Mouse (Mus musculus) embryonic facial prominence, embryonic 15.5 days (tissue): ENCODE results near the gene Parvg. TPM values are rescaled to one million over a fixed set of nuclear protein-coding genes. Genes with fewer than 3 reads are reported as not detected.

Experiments used
- ATAC-seq: fragments of 200-750 bp; cut with Nextera tagmentation; 2 replicates; pipeline ENCODE4 v1.8.0; 2017; ENCODE audit warnings: low read depth, moderate TSS enrichment; ENCODE audit not compliant: insufficient number of reproducible peaks, low FRiP score, low TSS enrichment
- H3K27ac ChIP-seq: fragments of 300-500 bp; sonication (generic); replicated peaks from 2 replicates; pipeline ENCODE4 v1.5.1; 2015; ENCODE audit warnings: mild to moderate bottlenecking, inconsistent platforms
- H3K27me3 ChIP-seq: fragments of 300-500 bp; sonication (generic); 2 replicates; pipeline ENCODE4 v1.6.1; 2015; ENCODE audit warnings: inconsistent platforms
- H3K36me3 ChIP-seq: fragments of 300-500 bp; sonication (generic); 2 replicates; pipeline ENCODE4 v1.6.1; 2015; ENCODE audit warnings: mild to moderate bottlenecking, inconsistent platforms
- H3K4me1 ChIP-seq: fragments of 300-500 bp; sonication (generic); 2 replicates; pipeline ENCODE4 v1.6.1; 2015; ENCODE audit warnings: inconsistent platforms
- H3K4me2 ChIP-seq: fragments of 300-500 bp; sonication (generic); replicated peaks from 2 replicates; pipeline ENCODE4 v1.6.1; 2015; ENCODE audit warnings: mild to moderate bottlenecking, inconsistent platforms
- H3K4me3 ChIP-seq: fragments of 300-500 bp; sonication (generic); replicated peaks from 2 replicates; pipeline ENCODE4 v1.5.1; 2015; ENCODE audit warnings: mild to moderate bottlenecking, inconsistent platforms
- H3K9ac ChIP-seq: fragments of 300-500 bp; sonication (generic); 2 replicates; pipeline ENCODE4 v1.6.1; 2015; ENCODE audit warnings: inconsistent platforms
- H3K9me3 ChIP-seq: fragments of 300-500 bp; sonication (generic); replicated peaks from 2 replicates; pipeline ENCODE4 v1.6.1; 2016; ENCODE audit warnings: inconsistent platforms
- WGBS: fragments of 180-500 bp; shearing (Covaris S2); methylation state at CpG from one replicate; pipeline ENCODE4 v1.1.7; 2015; 5-methylcytosine and 5-hydroxymethylcytosine counted together
- polyA plus RNA-seq: library from polyadenylated mRNA; unstranded; fragments of >200 nt; fragmentation: Nextera tagmentation; extraction: Ambion mirVana; gene quantifications from 2 replicates; pipeline ENCODE4 v1.2.1, GENCODE M21; 2015

Parvg gene
- polyA plus RNA-seq, 1 experiment from 2014 or later: 3.7 TPM

- WGBS: 75% methylated on average over 12 of the region's 12 CpGs
- Histone ChIP-seq H3K27ac (no peak overlapping the region; the same call in 1 of the 2 replicates), H3K4me1 (peaks cover 5% of the 10 kb centered on the region), H3K36me3 (no peaks in the 10 kb centered on the region), H3K4me3 (no peak overlapping the region), H3K9ac (no peak overlapping the region), H3K4me2 (no peak overlapping the region), H3K9me3 (no peaks in the 10 kb centered on the region), H3K27me3 (no peaks in the 10 kb centered on the region)
- no peak for ATAC-seq
Observed at GRCm38 (mm10) chr15:84293590-84293989, 30.2 kb upstream of the Parvg start.

GRCm38 (mm10) chr15:84294391-84294790 lies 29.4 kb upstream of the Parvg start:
- no peaks in the 10 kb centered on the region for H3K9me3 ChIP-seq
- H3K27ac ChIP-seq: no peak overlapping the region
- H3K4me3 ChIP-seq: no peak overlapping the region
- H3K9ac ChIP-seq: no peak overlapping the region
- no peaks in the 10 kb centered on the region for H3K36me3 ChIP-seq
- H3K4me1 ChIP-seq: peaks cover 13% of the 10 kb centered on the region
- ATAC-seq: no peak
- no peak overlapping the region for H3K4me2 ChIP-seq
- WGBS: 59% methylated on average over 8 of the region's 9 CpGs
- no peaks in the 10 kb centered on the region for H3K27me3 ChIP-seq

DNA sequence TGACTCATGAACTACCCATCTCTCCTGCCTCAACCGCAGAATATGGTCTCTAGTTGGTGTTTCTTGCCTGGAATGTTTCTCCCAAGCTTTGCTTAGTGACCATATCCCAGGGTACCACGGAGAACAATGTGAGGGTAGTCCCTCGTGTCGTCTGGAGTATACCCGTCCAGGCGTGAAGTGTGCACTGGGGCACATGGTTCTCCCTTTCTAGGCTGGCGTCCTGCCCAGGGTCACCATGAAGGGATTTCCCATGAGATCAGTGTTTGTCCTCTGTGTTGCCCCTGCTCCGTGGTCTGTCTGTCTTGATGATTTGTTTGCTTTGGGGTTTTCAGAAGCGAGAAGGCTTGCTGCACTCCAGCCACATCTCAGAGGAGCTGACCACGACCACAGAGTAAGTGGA lies 28.6 kb upstream of the Parvg start:
- H3K27me3 ChIP-seq: no peaks in the 10 kb centered on the region
- no peaks in the 10 kb centered on the region for H3K36me3 ChIP-seq
- H3K9ac ChIP-seq: no peak overlapping the region
- no peak overlapping the region for H3K27ac ChIP-seq
- WGBS: 75% methylated on average over 10 of the region's 10 CpGs
- peaks cover 20% of the 10 kb centered on the region for H3K4me1 ChIP-seq
- H3K4me3 ChIP-seq: no peak overlapping the region
- ATAC-seq: no peak
- no peak overlapping the region for H3K4me2 ChIP-seq
- H3K9me3 ChIP-seq: no peaks in the 10 kb centered on the region

DNA sequence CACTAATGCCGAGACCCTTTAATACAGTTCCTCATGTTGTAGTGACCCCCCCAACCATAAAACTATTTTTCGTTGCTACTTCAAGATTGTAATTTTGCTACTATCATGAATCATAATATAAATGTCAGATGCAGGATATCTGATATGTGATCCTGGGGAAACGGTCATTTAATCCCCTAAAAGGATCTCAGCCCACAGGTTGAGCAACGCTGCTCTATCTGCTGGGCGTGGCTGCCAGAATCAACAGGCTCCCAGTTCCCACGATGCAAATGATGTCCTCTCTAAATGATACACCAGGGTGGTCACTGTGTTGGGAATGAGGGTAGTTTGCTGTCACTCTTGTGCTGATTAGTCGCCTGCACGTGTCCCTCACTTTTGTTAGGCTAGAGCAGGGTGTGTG lies 26.4 kb upstream of the Parvg start:
- Histone ChIP-seq H3K27me3 (no peaks in the 10 kb centered on the region), H3K4me2 (no peak overlapping the region), H3K9ac (no peak overlapping the region), H3K9me3 (no peaks in the 10 kb centered on the region), H3K4me3 (no peak overlapping the region), H3K36me3 (no peaks in the 10 kb centered on the region), H3K4me1 (peaks cover 43% of the 10 kb centered on the region), H3K27ac (no peak overlapping the region)
- ATAC-seq: no peak
- 64% methylated on average over 8 of the region's 8 CpGs for WGBS

DNA sequence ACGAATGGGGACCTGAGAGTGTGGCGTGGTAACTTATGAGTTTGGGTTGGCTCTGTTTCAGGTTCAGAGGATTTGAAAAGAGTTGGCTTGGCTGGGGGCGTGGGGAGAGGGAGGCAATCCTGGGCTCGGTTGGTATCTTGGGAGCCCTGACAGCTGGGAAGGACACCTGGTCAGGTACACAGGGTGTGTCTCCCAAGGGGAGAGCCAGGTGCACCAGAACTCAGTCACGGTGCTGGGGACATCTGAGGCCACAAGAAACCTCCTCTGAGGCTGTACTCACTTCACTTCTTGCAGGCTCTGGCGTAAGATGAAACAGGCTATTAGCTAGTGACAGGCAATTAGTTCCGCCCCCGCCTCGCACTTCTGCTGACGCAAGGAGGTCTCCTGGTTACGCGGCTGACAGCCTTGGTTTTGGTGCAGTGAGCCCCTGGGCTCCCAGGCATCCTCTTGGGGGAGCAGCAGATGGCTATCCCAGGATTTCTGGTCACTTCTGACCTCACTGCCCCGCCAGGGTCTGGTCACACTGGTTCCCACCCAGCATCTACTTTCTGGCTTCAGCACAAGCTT lies 24.9 kb upstream of the Parvg start:
- H3K9ac ChIP-seq: no peak overlapping the region
- peaks cover 55% of the 10 kb centered on the region for H3K4me1 ChIP-seq
- peak; percentile 70 for ATAC-seq
- H3K27ac ChIP-seq: peak overlapping the region; percentile 17; the same call in 1 of the 2 replicates
- H3K4me2 ChIP-seq: no peak overlapping the region
- H3K4me3 ChIP-seq: no peak overlapping the region
- 19% methylated on average over 13 of the region's 13 CpGs for WGBS
- no peaks in the 10 kb centered on the region for H3K9me3 ChIP-seq
- no peaks in the 10 kb centered on the region for H3K36me3 ChIP-seq
- H3K27me3 ChIP-seq: no peaks in the 10 kb centered on the region

DNA sequence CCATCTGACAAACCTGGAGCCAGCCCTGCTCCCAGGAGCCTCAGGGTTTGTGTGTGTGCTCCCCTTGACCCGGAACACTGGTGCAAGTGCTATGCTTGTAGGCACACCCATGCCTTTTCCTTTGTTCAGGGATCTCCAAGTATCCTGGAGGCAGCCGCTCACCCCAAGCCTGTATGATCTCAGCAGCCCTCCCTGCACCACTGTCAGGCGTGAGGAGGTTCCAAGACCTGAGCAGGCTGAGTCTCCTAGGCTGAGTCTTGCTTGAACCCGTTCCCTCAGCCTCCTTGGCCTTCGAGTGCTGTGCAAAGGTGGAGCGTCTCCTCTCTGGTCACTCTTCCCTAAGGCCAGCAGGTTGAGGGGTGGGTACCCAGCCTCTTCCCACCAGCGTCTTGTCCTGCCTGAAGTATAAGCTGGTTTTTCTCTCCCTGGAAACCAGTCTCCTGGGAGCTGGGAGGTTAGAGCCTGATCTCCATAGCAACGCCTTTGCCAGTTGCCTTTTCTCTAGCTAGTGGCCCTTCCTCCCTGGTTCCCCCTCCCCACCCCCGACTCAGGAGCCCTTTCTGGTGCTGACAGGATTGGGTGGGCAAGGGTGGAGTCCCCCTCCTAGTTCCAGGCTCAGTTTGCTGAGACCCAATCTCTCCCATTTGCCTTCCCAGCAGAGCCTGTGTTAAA lies 24.0 kb upstream of the Parvg start:
- H3K4me3 ChIP-seq: no peak overlapping the region
- no peaks in the 10 kb centered on the region for H3K36me3 ChIP-seq
- WGBS: 33% methylated on average over 9 of the region's 9 CpGs
- H3K4me2 ChIP-seq: no peak overlapping the region
- H3K27ac ChIP-seq: no peak overlapping the region; the same call in 1 of the 2 replicates
- ATAC-seq: no peak
- H3K4me1 ChIP-seq: peaks cover 55% of the 10 kb centered on the region
- no peak overlapping the region for H3K9ac ChIP-seq
- no peaks in the 10 kb centered on the region for H3K9me3 ChIP-seq
- H3K27me3 ChIP-seq: no peaks in the 10 kb centered on the region

GRCm38 (mm10) chr15:84300591-84300990 lies 23.2 kb upstream of the Parvg start:
- Histone ChIP-seq H3K4me2 (no peak overlapping the region), H3K27ac (no peak overlapping the region), H3K4me1 (peaks cover 55% of the 10 kb centered on the region)

GRCm38 (mm10) chr15:84301026-84301425 lies 22.8 kb upstream of the Parvg start:
- ATAC-seq: no peak
- H3K9ac ChIP-seq: no peak overlapping the region
- H3K27me3 ChIP-seq: no peaks in the 10 kb centered on the region
- H3K9me3 ChIP-seq: no peaks in the 10 kb centered on the region
- WGBS: 9% methylated on average over 7 of the region's 7 CpGs
- no peak overlapping the region for H3K4me3 ChIP-seq
- no peak overlapping the region for H3K4me2 ChIP-seq
- peaks cover 55% of the 10 kb centered on the region for H3K4me1 ChIP-seq
- H3K36me3 ChIP-seq: no peaks in the 10 kb centered on the region
- no peak overlapping the region for H3K27ac ChIP-seq

More at GRCm38 (mm10) chr15:84300591-84300990, 23.2 kb upstream of the Parvg start:
- WGBS: 53% methylated on average over 2 of the region's 2 CpGs
- no peak overlapping the region for H3K9ac ChIP-seq
- H3K27me3 ChIP-seq: no peaks in the 10 kb centered on the region
- ATAC-seq: no peak
- no peaks in the 10 kb centered on the region for H3K36me3 ChIP-seq
- no peak overlapping the region for H3K4me3 ChIP-seq
- no peaks in the 10 kb centered on the region for H3K9me3 ChIP-seq

- H3K4me2 ChIP-seq: no peak overlapping the region; the same call in 1 of the 2 replicates
- 50% methylated on average over 8 of the region's 8 CpGs for WGBS
- ATAC-seq: no peak
- H3K27ac ChIP-seq: no peak overlapping the region
- H3K36me3 ChIP-seq: no peaks in the 10 kb centered on the region
- no peak overlapping the region for H3K9ac ChIP-seq
- no peak overlapping the region for H3K4me3 ChIP-seq
- no peaks in the 10 kb centered on the region for H3K9me3 ChIP-seq
- H3K27me3 ChIP-seq: no peaks in the 10 kb centered on the region
- H3K4me1 ChIP-seq: peaks cover 55% of the 10 kb centered on the region
Observed at GRCm38 (mm10) chr15:84301641-84302420, 22.0 kb upstream of the Parvg start.

GRCm38 (mm10) chr15:84303264-84303663 lies 20.6 kb upstream of the Parvg start:
- Histone ChIP-seq H3K4me3 (no peak overlapping the region), H3K9me3 (no peaks in the 10 kb centered on the region), H3K9ac (no peak overlapping the region), H3K4me2 (no peak overlapping the region), H3K36me3 (no peaks in the 10 kb centered on the region), H3K27ac (no peak overlapping the region), H3K27me3 (no peaks in the 10 kb centered on the region), H3K4me1 (peaks cover 53% of the 10 kb centered on the region)
- no peak for ATAC-seq
- WGBS: 41% methylated on average over 10 of the region's 10 CpGs

- H3K27me3 ChIP-seq: no peaks in the 10 kb centered on the region
- H3K9ac ChIP-seq: no peak overlapping the region
- H3K4me2 ChIP-seq: no peak overlapping the region
- ATAC-seq: no peak
- no peak overlapping the region for H3K4me3 ChIP-seq
- H3K27ac ChIP-seq: no peak overlapping the region
- no peaks in the 10 kb centered on the region for H3K36me3 ChIP-seq
- H3K4me1 ChIP-seq: peaks cover 33% of the 10 kb centered on the region
- no peaks in the 10 kb centered on the region for H3K9me3 ChIP-seq
- WGBS: 66% methylated on average over 10 of the region's 10 CpGs
Observed at GRCm38 (mm10) chr15:84305333-84305732, 18.5 kb upstream of the Parvg start.
